Mouse (Mus musculus) small intestine, adult 2 months (tissue): ENCODE results near the gene Pfdn2. TPM values are rescaled to one million over a fixed set of nuclear protein-coding genes. Genes with fewer than 3 reads are reported as not detected.
A peak's percentile ranks its signal among the peaks of the same experiment; 100 is the strongest.

Experiments
- H3K27ac ChIP-seq: fragments of 200-500 bp; 2 replicates; pipeline ENCODE4 v1.5.1; 2012; ENCODE audit warnings: low read depth, low read length, control low read depth, inconsistent platforms; ENCODE audit not compliant: insufficient read depth
- H3K27me3 ChIP-seq: fragments of 200-500 bp; 2 replicates; pipeline ENCODE4 v1.6.1; 2012; ENCODE audit warnings: mild to moderate bottlenecking, moderate library complexity, low read length, inconsistent platforms; ENCODE audit not compliant: control insufficient read depth, insufficient read depth
- H3K36me3 ChIP-seq: fragments of 200-500 bp; 2 replicates; pipeline ENCODE4 v1.6.1; 2012; ENCODE audit warnings: mild to moderate bottlenecking, low read length, control low read depth, inconsistent platforms; ENCODE audit not compliant: control insufficient read depth, insufficient read depth
- H3K4me1 ChIP-seq: fragments of 200-500 bp; 2 replicates; pipeline ENCODE4 v1.6.1; 2012; ENCODE audit warnings: low read length, inconsistent platforms, mixed read lengths; ENCODE audit not compliant: control insufficient read depth, insufficient read depth, insufficient read length
- H3K4me3 ChIP-seq: fragments of 200-500 bp; 2 replicates; pipeline ENCODE4 v1.5.1; 2012; ENCODE audit warnings: low read depth, mild to moderate bottlenecking, control low read depth, inconsistent platforms, low read length, moderate library complexity
- CTCF ChIP-seq: fragments of 200-500 bp; IDR thresholded peaks from 2 replicates; pipeline ENCODE4 v1.5.1; 2012; ENCODE audit warnings: low read depth, mild to moderate bottlenecking, control low read depth, inconsistent platforms, low read length, moderate library complexity, mixed read lengths; ENCODE audit not compliant: insufficient replicate concordance, insufficient read length; ENCODE audit errors: extremely low read depth
- POLR2A ChIP-seq: fragments of 200-500 bp; IDR thresholded peaks from 2 replicates; pipeline ENCODE4 v1.6.1; 2012; ENCODE audit warnings: low read depth, mild to moderate bottlenecking, control low read depth, inconsistent platforms, low read length, moderate library complexity
- WGBS: fragments of 180-500 bp; shearing (Covaris S2); methylation state at CpG from one replicate; pipeline ENCODE4 v1.1.7; 2018; 5-methylcytosine and 5-hydroxymethylcytosine counted together
- polyA plus RNA-seq: library from polyadenylated mRNA; depleted of rRNA; stranded (reverse); fragments of >200 nt; gene quantifications from 2 replicates; pipeline ENCODE4 v1.2.3, GENCODE M21; 2012

Gene Pfdn2
- polyA plus RNA-seq, 1 experiment: 7.5 TPM

DNA sequence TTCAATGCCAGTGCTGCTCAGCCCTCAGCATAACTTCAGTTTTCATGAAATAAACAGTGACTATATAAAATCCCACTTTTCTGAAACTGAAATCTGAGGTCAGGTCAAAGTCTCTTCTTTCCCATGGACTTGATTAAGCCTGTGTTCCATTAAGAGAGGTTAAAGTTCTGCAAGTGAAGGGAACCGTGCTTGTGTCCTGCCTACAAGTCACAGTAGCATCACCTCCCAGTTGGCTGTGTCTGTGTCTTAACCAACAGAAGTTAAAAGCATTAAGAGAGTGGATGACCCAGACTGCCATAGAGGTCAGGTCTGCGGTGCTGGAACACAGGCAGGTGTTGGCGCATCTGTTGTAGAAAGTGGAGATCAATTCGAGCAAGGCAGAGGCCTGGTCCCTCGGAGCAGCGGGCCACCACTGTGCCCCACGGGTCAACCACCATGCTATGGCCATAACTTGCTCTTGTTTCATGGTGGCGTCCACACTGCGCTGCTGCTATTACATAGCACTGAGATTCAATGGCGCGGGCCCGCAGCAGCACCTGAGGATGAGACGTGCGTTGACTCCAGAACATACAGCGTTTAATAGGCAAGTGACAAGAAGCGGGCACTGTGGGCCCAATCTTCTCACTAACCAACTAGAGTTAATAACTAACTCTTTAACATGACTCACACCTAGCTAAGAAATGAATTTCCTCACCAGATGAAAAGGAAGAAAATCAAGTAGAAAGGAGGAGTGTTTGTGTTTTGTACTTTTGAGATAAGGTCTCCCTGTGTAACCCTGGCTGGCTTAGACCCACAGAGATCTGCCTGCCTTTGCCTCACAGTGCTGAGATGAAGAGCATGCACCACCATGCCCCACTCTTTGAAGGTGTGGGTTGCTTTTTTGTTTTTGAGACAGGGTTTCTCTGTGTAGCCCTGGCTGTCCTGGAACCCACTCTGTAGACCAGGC, 2.9 kb upstream of the Pfdn2 start:
- Histone ChIP-seq H3K36me3 (peaks cover 45% of the 10 kb centered on the region), H3K4me1 (peaks cover 11% of the 10 kb centered on the region), H3K27me3 (no peaks in the 10 kb centered on the region), H3K4me3 (no peak overlapping the region), H3K27ac (no peak overlapping the region)
- TF ChIP-seq CTCF: no peak
- TF ChIP-seq POLR2A: no peak
- 70% methylated on average over 16 of the region's 16 CpGs for WGBS

DNA sequence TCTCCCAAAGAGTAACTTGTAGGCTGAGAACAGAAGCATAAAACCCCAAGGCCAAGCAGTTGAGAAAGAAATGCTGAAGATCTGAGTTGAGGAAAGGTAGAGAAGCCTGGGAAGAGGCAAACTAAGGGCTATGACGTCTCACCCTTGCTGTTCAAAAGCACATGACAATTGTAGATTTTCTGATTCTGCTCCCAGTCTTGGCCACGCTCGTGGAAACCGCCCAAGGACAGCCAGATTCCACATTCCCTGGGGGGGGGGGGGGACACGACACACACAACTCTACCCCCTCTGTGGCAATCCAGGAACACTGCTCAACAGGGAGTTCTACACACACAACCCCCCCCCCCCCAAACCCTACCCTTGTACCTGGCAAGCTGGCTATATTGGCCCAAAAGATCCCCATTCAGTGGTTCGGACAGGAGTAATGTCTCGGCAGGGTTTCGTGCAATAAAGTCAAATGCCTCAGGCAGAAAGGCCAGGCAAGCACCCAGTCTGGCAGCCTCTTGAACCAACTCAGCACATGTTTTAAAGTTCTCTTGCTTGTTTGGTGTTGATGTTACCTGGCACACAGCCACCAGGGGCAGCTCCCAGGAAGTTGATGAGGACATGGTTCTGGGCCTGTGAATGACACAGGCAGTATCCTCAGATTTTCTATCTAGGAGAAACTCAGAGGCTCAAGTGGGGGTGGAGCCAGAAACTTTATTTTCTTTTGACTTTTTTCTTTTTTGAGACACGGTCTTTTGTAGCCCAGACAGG, 1.4 kb upstream of the Pfdn2 start:
- Histone ChIP-seq H3K4me1 (peaks cover 11% of the 10 kb centered on the region), H3K4me3 (no peak overlapping the region), H3K27ac (peak overlapping the region; percentile 8; the same call in 1 of the 2 replicates), H3K27me3 (no peaks in the 10 kb centered on the region), H3K36me3 (peaks cover 32% of the 10 kb centered on the region)
- WGBS: 58% methylated on average over 9 of the region's 9 CpGs
- TF ChIP-seq CTCF: no peak
- TF ChIP-seq POLR2A: no peak

DNA sequence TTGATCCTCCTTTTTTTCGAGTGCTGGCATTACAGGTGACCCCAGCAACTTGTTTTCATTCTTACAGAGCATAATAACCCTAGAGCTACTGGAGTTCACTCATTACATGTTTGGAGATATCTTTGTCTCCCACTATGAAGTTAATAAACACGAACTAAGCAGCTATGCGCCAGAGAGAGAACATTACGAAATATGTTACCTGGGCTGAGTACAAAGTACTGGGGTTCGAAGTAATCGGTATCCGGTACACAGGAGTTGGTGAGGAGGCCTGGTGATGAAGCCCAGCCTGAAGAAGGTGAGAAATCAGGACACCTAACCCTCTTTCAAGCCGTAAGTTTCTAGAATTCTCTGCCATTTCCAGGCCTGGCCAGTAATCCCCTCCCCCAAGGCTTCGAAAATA, 755 bp upstream of the Pfdn2 start:
- no peak for TF ChIP-seq CTCF
- TF ChIP-seq POLR2A: no peak
- Histone ChIP-seq H3K4me1 (peaks cover 11% of the 10 kb centered on the region), H3K27me3 (no peaks in the 10 kb centered on the region), H3K4me3 (peak overlapping the region; percentile 78), H3K27ac (peak overlapping the region; percentile 15; the same call in 1 of the 2 replicates), H3K36me3 (peaks cover 28% of the 10 kb centered on the region)
- 55% methylated on average over 9 of the region's 9 CpGs for WGBS

DNA sequence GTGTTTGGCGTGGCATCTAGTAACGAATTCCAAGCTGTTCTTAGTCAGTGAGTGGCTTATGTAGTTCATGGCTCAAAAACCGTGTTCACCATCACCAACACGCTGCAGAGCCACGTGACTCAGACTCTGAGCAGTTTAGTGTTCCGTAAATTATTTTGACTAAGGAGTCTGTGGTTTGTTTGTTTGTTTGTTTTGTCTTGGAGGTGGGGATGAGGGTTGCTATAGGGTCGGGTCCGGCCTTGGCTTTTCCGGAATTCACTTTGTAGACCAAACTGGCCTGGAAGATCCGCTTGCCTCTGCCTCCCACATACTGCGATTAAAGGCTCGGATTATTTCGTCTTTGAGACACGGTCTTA, 603 bp downstream of the Pfdn2 start:
- Histone ChIP-seq H3K4me1 (peaks cover 11% of the 10 kb centered on the region), H3K27me3 (no peaks in the 10 kb centered on the region), H3K27ac (no peak overlapping the region), H3K36me3 (peaks cover 16% of the 10 kb centered on the region), H3K4me3 (peak overlapping the region; percentile 78)
- WGBS: under 1% methylated on average over 14 of the region's 14 CpGs
- TF ChIP-seq POLR2A (no peak), CTCF (no peak)

DNA sequence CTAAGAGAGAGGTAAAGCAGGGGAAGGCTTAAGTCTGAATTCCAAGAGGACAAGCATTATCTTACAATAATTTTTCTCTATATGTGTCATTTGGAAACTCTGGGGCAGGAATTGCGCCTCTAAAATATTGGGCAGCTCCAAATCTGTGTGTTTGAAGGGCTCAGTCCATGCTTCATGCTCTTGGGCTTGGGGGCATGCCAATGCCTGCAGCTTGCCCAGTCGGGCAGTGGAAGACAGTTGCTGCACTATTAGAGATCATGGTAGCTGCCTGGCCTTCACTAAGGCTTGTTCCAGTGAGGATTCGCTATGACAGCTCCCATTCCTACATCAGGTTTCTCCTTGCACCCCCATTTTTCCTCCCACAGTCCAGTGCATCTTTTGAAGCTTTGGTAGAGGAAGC, 3.2 kb downstream of the Pfdn2 start:
- Histone ChIP-seq H3K4me1 (peaks cover 6% of the 10 kb centered on the region; the same call in 1 of the 2 replicates), H3K27me3 (no peaks in the 10 kb centered on the region), H3K36me3 (no peaks in the 10 kb centered on the region), H3K4me3 (no peak overlapping the region), H3K27ac (no peak overlapping the region)
- TF ChIP-seq CTCF (no peak), POLR2A (no peak)
- 85% methylated on average over 3 of the region's 3 CpGs for WGBS

DNA sequence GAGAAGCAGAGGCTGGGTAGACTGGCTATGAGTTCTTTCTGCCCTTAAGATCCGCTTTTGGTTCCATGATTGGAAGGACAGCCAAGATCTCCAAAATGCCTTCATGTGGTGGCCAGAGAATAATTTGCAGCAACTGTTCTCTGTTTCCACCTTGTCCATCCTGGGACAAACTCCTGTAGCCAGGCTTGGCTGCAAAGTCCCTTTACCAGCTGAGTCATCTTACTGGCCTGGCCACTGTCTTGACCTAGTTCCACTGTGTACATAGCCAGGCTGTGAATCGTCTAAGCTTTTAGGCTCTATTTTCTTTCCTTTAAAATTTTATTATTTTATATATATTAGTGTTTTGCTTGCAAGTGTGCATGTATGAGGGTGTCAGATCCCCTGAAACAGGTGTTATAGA, 3.7 kb downstream of the Pfdn2 start:
- H3K4me1 ChIP-seq: peaks cover 3% of the 10 kb centered on the region; the same call in 1 of the 2 replicates
- H3K27ac ChIP-seq: no peak overlapping the region
- H3K27me3 ChIP-seq: no peaks in the 10 kb centered on the region
- no peak overlapping the region for H3K4me3 ChIP-seq
- 55% methylated on average over 2 of the region's 2 CpGs for WGBS
- TF ChIP-seq POLR2A (no peak), CTCF (no peak)
- H3K36me3 ChIP-seq: no peaks in the 10 kb centered on the region
